Mouse (Mus musculus) left cerebral cortex, postnatal 36 days (tissue): ENCODE measurements around the gene Hist1h2ah. TPM values are rescaled to one million over a fixed set of nuclear protein-coding genes. Genes with fewer than 3 reads are reported as not detected.
"Not testable (repeated sequence)": the region's sequence is repeated elsewhere in the genome, so short reads cannot be mapped to it uniquely, and the experiment has no call there.

Experiments
- DNase-seq, 2 experiments: peaks; one replicate each; pipeline ENCODE4 v3.0.0; 2021 to 2022; ENCODE audit warnings: low spot score in 2 of 2, mixed read lengths in 1 of 2
- intact Hi-C: fragments of 180-260 bp; cut with DNase I; formaldehyde crosslinking; loops from one replicate; pipeline ENCODE4 v1.15.1; 2025
- total RNA-seq, 2 experiments: library from RNA; stranded (reverse); gene quantifications; 2 replicates each; pipeline ENCODE4 v1.2.3; 2021

Gene Hist1h2ah
- total RNA-seq = 10 to 100 TPM; 24.6 to 42.5 TPM

GRCm38 (mm10) chr13:22035267-22036148 is at the start of gene Hist1h2ah, which contains the start of gene Hist1h2bk:
TSS of gene Hist1h2ah (minus strand) at chr13:22035568.
TSS of gene Hist1h2bk (plus strand) at chr13:22035870.
- intact Hi-C loops = loop anchor here (5.0 kb wide), 2 partner anchors 1647 to 1722 kb away; partner anchors contain the start of genes Hist1h2ac, Hist1h2bc and Hist1h4b
- DNase-seq = peak; percentile 77 to 83

- DNase-seq, intact Hi-C loops: not testable (repeated sequence)
These were observed 48.8 kb upstream of the Hist1h2ah start, which contains the start of gene Vmn1r188 for GRCm38 (mm10) chr13:22084140-22084539. TSS of gene Vmn1r188 (plus strand) at chr13:22084440.

GRCm38 (mm10) chr13:22063468-22063867 is 28.1 kb upstream of the Hist1h2ah start:
- no peak for DNase-seq
- intact Hi-C loops = no loop called here

DNA sequence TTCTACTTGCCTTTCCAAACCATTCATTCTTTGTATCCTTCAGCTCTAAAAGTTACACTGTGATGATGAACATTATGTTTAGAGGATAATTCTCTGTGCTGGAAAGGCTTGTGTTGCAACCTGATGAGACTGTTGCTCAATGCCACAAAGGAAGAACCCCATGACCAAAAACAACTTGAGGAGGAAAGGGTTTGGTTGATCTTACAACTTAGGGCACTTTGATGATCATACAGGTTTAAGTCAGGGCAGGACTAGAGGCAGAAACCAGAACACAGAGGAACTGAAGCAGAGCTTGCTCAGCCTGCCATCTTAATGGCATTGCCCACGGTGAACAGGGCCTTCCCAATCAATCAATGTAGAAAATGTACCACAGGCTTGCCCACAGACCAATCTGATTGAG is 26.1 kb upstream of the Hist1h2ah start:
- DNase-seq = no peak
- intact Hi-C loops = no loop called here

GRCm38 (mm10) chr13:22053754-22054153 is 18.4 kb upstream of the Hist1h2ah start:
- DNase-seq = no peak
- intact Hi-C loops = loop anchor here (10.0 kb wide), 1 partner anchor 1351 kb away; no protein-coding TSS in a partner anchor

GRCm38 (mm10) chr13:22051523-22051859 is 16.1 kb upstream of the Hist1h2ah start:
- no peak for DNase-seq
- intact Hi-C loops = loop anchor here (10.0 kb wide), 1 partner anchor 1353 kb away; no protein-coding TSS in a partner anchor

GRCm38 (mm10) chr13:22050591-22051522 is 15.5 kb upstream of the Hist1h2ah start:
- intact Hi-C loops = loop anchor here (10.0 kb wide), 1 partner anchor 1354 kb away; no protein-coding TSS in a partner anchor
- peak; percentile 86 to 90 for DNase-seq

DNA sequence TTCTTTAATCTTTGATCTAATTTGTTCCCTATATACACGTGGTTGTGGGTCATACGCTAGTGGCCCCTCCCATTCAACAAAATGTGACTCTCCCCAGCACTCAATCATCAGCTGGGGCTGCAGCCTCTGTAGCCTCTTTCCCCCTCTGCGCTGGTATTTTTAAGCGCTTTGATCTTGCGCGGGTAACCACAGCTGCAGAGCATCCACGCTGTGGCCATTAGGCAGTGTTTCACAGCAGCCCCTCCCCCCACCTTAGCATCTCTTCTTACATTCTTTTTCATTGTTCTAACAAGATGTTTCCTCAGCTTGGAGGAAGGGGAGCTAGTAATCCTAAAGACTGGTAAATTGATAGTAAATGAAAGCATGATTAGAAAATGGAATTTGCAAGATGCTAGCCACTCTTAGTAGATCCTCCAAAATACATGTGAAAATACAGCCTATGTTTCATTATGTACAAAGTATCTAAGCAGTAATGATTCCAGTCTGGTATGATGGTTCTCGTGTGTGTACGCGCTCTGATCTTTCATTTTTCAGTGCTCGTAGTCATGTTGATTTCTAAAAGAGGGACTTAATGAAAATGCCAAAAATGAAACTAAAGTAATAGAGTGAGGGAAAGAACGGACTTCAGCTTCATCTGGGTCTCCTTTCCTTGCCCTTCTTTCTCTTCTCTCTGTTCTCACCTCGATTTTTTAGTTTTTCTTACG is 14.5 kb upstream of the Hist1h2ah start:
- intact Hi-C loops = loop anchor here (10.0 kb wide), 1 partner anchor 1355 kb away; no protein-coding TSS in a partner anchor
- no peak for DNase-seq

- no peak for DNase-seq
- intact Hi-C loops = no loop called here
These were observed 13.7 kb upstream of the Hist1h2ah start for GRCm38 (mm10) chr13:22049041-22049440.

- no peak for DNase-seq
- intact Hi-C loops = no loop called here
These were observed 9.9 kb upstream of the Hist1h2ah start for GRCm38 (mm10) chr13:22045311-22045710.

DNA sequence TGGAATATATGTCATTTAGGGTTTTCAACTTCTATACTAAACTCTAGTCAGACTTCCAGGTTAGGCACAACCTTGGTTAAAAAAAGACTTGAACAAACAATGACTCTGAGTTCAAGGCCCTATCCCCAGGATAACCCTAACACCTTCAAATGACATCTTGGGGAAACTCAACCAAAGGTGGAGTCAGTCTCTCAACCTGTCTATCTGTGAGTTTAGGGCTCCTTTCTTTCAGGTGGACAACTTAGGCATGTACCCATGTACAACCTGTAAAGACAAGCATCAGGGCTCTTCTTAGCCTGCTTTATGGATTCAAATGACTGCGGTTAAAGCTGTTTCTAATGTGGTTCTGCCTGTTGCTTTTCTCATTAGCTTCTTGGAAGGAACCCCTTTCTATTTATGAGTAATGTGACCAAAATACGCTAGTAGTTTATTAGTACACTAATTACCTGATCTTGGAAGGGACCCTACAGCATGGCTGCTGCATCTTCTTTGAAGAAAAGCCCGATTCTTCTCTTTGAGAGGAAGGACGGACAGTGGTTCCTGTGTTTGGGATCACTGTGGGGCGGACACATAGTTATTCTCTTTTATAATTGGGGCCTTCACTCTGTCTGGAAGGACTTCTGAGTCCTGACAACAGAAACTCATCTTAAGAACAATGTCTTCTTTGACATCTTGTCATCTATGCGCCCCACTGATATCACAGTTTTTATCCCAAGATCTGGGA is 9.2 kb upstream of the Hist1h2ah start:
- no peak for DNase-seq
- intact Hi-C loops = loop anchor here (5.0 kb wide), 5 partner anchors 327 to 1703 kb away; partner anchors contain the start of genes Hist1h1e, Hist1h1t, Hist1h2af and Hist1h2ai

DNA sequence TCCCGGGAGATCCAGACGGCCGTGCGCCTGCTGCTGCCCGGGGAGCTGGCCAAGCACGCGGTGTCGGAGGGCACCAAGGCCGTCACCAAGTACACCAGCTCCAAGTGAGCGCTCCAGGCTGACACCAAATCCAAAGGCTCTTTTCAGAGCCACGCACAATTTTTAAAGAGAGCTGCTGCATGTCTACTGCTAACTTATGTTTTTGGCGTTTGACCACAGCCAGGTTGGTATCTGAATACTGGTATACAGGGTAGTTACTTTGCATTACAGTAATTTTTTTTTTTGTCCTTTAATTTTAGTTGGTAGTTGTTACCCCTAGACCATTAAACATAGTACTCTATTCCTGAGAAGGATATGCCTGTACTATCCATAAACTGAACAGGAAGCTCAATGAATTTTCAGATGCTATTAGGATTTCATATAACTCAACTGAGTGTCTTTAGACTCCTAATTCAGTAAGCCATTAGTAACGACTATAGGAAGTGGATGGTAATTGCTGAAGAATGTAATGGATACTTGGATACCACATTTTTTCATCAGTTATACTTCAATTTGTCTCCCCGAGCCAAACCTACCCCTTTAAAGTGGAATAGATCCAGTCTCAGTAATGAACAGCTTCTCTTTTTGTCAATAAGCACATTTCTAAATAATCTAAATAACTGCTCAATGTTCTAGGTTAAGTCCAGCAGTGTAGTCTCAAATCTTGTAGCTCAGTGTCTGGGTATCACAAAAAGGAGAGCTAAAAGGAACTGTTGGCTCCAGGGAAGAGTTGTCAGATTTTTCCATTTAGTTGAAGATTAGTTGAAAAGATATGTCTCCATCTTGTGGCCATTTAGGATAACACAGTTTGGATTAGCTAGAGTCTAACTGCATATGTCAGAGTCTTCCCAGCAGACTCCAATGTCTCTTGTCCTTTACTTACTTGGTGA is 8.4 kb upstream of the Hist1h2ah start:
- DNase-seq = no peak
- intact Hi-C loops = loop anchor here (5.0 kb wide), 5 partner anchors 326 to 1704 kb away; partner anchors contain the start of genes Hist1h1e, Hist1h1t, Hist1h2af and Hist1h2ai

GRCm38 (mm10) chr13:22042568-22043502 is 7.5 kb upstream of the Hist1h2ah start, which contains the start of the genes Hist1h2ag and Hist1h2bj:
TSS of gene Hist1h2ag (minus strand) at chr13:22042944.
TSS of gene Hist1h2bj (plus strand) at chr13:22043214.
- peak; percentile 86 to 90 for DNase-seq
- intact Hi-C loops = loop anchor here (5.0 kb wide), 5 partner anchors 326 to 1704 kb away; partner anchors contain the start of genes Hist1h1e, Hist1h1t, Hist1h2af and Hist1h2ai

DNA sequence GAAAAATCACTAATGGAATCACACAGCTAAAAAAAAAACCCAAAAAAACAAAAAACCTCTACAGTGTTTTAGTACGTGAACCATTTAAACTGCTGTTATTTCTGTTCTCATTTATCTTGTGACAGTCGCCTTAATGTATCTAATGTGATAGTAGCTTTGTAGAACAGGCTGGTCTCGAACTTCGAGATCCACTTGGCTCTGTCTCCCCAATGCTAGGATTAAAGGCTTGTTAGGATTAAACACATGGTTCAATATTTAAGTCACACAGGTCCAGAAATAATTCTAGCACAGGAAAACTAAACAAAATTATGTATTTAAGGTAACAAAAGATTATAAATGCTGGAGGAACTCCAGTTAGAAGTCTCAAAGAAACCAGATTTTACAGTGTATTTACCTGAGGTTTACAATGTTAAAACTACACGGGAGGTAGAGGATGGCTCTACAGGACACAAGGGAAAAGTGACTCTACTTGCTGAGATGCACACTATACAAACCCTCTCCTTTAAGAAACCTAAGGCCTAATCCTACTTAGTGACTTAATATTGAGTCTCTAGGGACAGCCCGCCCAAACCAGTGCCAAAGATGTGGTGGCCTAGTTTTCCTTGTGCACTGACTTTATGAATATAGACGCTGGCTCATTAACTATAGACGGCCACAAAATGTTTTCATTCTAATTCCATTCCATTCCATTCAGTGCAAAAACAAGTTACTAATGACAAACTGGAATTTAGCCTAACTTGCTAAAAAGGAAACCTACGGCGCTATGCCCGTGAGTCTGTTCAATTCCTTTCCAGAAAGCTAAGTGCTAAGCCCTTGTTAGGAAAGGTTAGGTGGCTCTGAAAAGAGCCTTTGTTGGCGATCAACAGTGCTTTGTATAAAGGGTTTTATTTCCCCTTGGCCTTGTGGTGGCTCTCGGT is 6.5 kb upstream of the Hist1h2ah start:
- intact Hi-C loops = loop anchor here (5.0 kb wide), 5 partner anchors 325 to 1705 kb away; partner anchors contain the start of genes Hist1h1e, Hist1h1t, Hist1h2af and Hist1h2ai

DNA sequence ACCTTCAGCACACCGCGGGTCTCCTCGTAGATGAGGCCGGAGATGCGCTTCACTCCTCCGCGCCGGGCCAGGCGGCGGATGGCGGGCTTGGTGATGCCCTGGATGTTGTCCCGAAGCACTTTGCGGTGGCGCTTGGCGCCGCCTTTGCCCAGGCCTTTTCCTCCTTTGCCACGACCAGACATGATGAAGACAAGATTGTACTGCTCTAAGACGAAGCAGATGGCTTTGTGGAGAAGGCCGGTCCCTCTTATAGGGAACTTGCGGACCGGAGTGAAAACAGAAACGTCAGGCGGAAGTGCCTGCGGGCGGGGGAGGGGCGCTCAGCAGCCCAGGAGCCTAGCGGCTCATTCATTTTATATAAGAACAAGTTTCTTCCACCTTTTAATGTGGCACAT is 5.8 kb upstream of the Hist1h2ah start, which contains the start of gene Hist1h4i:
TSS of gene Hist1h4i (minus strand) at position 221 of the 395 bp plus-strand sequence.
- intact Hi-C loops = loop anchor here (5.0 kb wide), 5 partner anchors 324 to 1706 kb away; partner anchors contain the start of genes Hist1h1e, Hist1h1t, Hist1h2af and Hist1h2ai
- peak; percentile 98 to 99 for DNase-seq

More for the DNA sequence above, 6.5 kb upstream of the Hist1h2ah start:
- DNase-seq = no peak
